Mouse (Mus musculus) stomach, postnatal 0 days (tissue): Measurements from ENCODE around the gene Poc1a. TPM values are rescaled to one million over a fixed set of nuclear protein-coding genes. Genes with fewer than 3 reads are reported as not detected.

Experiments used
- ATAC-seq: fragments of 200-750 bp; cut with Nextera tagmentation; 2 replicates; pipeline ENCODE4 v1.8.0; 2017; ENCODE audit not compliant: low FRiP score, low TSS enrichment
- DNase-seq: peaks from one replicate; pipeline ENCODE4 v3.0.0-alpha.2; 2016; ENCODE audit warnings: low spot score
- H3K27ac ChIP-seq: fragments of 300-500 bp; sonication (generic); replicated peaks from 2 replicates; pipeline ENCODE4 v1.5.1; 2014; ENCODE audit warnings: mild to moderate bottlenecking, control low read depth
- H3K27me3 ChIP-seq: fragments of 300-500 bp; sonication (generic); 2 replicates; pipeline ENCODE4 v1.6.1; 2014; ENCODE audit warnings: low read length; ENCODE audit not compliant: control insufficient read depth, insufficient read depth
- H3K36me3 ChIP-seq: fragments of 300-500 bp; sonication (generic); 2 replicates; pipeline ENCODE4 v1.6.1; 2014; ENCODE audit warnings: low read length, mixed read lengths; ENCODE audit not compliant: control insufficient read depth, insufficient read depth
- H3K4me1 ChIP-seq: fragments of 300-500 bp; sonication (generic); replicated peaks from 2 replicates; pipeline ENCODE4 v1.6.1; 2014; ENCODE audit warnings: antibody characterized with exemption; ENCODE audit not compliant: control insufficient read depth, insufficient read depth
- H3K4me2 ChIP-seq: fragments of 300-500 bp; sonication (generic); replicated peaks from 2 replicates; pipeline ENCODE4 v1.6.1; 2014; ENCODE audit warnings: low read depth, mild to moderate bottlenecking, control low read depth, moderate library complexity
- H3K4me3 ChIP-seq: fragments of 300-500 bp; sonication (generic); 2 replicates; pipeline ENCODE4 v1.5.1; 2014; ENCODE audit warnings: low read depth, low read length, control low read depth
- H3K9ac ChIP-seq: fragments of 300-500 bp; sonication (generic); 2 replicates; pipeline ENCODE4 v1.6.1; 2014; ENCODE audit warnings: mild to moderate bottlenecking, low read length, control low read depth, mixed read lengths
- H3K9me3 ChIP-seq: fragments of 300-500 bp; sonication (generic); 2 replicates; pipeline ENCODE4 v1.6.1; 2016; ENCODE audit warnings: low read length; ENCODE audit not compliant: control insufficient read depth
- CTCF ChIP-seq: IDR thresholded peaks from 2 replicates; pipeline ENCODE4 v1.5.1; 2016; ENCODE audit warnings: antibody characterized with exemption, low read depth, mild to moderate bottlenecking, moderate library complexity
- EP300 ChIP-seq: optimal IDR thresholded peaks from 2 replicates; pipeline ENCODE3; 2016; ENCODE audit warnings: antibody characterized with exemption
- WGBS: fragments of 180-500 bp; shearing (Covaris S2); extraction: QIAGEN DNeasy Blood & Tissue Kit; methylation state at CpG from one replicate; pipeline ENCODE4 v1.1.7; 2014; 5-methylcytosine and 5-hydroxymethylcytosine counted together
- polyA plus RNA-seq: library from polyadenylated mRNA; unstranded; fragments of >200 nt; fragmentation: Nextera tagmentation; extraction: Ambion mirVana; gene quantifications from 2 replicates; pipeline ENCODE4 v1.2.1, GENCODE M21; 2015

Gene Poc1a
- polyA plus RNA-seq, 1 experiment from 2014 or later = 13.3 TPM

DNA sequence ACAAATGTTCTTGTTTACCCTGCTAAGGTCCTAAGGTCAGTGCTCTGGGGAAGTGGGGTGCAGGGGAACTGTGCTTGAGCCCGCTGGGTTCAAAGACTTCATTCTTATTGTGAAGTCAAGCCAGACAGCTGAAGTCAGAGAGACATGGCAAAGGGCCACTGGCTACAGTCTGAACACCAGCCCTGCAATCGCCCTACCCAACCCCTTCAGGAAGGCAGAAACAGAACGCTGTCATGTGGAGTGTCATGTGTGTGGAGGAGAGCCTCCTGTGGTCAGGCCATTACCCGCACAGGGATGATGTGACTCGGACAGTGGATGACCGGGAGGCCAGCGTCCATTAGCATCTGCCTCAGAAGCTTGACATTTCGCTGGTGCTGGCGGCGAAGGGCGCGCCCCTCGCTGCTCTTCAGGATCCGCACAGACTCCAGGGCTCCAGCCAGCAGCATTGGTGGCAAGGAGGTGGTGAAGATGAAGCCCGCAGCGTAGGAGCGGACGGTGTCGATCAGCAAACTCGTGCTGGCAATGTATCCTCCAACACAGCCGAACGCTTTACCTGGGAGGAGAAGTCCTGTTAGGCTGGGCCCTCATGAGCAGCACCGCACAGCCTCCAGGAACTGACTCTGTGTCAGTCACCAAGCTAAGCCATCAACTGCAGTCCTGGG, 44.6 kb upstream of the Poc1a start:
- Histone ChIP-seq H3K9ac (no peak overlapping the region), H3K9me3 (no peaks in the 10 kb centered on the region), H3K36me3 (peaks cover 51% of the 10 kb centered on the region), H3K27ac (no peak overlapping the region), H3K4me3 (no peak overlapping the region), H3K4me1 (no peaks in the 10 kb centered on the region), H3K27me3 (no peaks in the 10 kb centered on the region), H3K4me2 (no peak overlapping the region)
- DNase-seq (no peak), ATAC-seq (no peak)
- TF ChIP-seq EP300 = no peak
- TF ChIP-seq CTCF = no peak
- 84% methylated on average over 23 of the region's 23 CpGs for WGBS

DNA sequence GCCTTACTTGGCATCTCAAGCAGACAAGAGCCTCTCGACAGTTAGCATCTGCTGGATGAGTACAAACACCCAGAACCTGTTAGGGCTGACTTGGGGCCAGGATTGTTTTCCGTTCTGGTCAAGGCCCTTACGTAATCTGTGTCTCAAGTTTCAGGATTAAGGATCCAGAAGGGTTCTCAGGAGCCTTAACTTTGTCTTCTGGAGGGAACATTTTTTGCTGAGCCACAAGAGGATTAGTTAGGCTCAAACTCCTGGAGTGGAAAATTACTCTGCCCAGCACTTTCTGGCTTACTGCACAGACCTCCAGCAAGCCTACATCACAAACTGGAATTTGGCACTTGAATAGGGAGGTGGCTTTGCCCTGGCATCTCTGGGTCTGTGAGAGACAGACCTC, 44.0 kb upstream of the Poc1a start:
- Histone ChIP-seq H3K9ac (no peak overlapping the region), H3K4me3 (no peak overlapping the region), H3K27ac (no peak overlapping the region), H3K9me3 (no peaks in the 10 kb centered on the region), H3K36me3 (peaks cover 56% of the 10 kb centered on the region), H3K27me3 (no peaks in the 10 kb centered on the region), H3K4me1 (no peaks in the 10 kb centered on the region), H3K4me2 (no peak overlapping the region)
- TF ChIP-seq EP300 = no peak
- no peak for TF ChIP-seq CTCF
- no peak for DNase-seq
- no peak for ATAC-seq
- WGBS = 44% methylated on average over 3 of the region's 3 CpGs

DNA sequence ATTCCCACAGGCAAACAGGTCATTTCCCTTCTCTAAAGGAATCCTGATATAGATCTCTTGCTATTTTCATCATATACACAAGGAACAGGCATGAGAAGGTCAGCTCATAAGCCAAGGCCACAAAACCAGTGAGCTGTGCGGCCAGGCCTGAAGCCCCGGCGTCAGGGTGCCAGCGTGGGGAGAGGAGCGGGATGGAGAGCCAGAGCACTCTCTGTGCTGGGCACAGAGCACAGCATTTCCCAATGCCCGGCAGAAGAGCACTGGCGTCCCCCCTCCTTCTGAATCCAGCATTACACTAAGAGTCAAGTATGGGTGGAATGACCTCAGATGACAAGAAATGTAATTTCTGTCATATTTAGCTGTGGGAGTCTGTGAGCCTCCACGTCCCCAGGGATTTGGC, 43.5 kb upstream of the Poc1a start:
- Histone ChIP-seq H3K27me3 (no peaks in the 10 kb centered on the region), H3K36me3 (peaks cover 59% of the 10 kb centered on the region), H3K4me1 (no peaks in the 10 kb centered on the region), H3K27ac (no peak overlapping the region), H3K9me3 (no peaks in the 10 kb centered on the region), H3K4me3 (no peak overlapping the region), H3K4me2 (no peak overlapping the region), H3K9ac (no peak overlapping the region)
- DNase-seq (no peak), ATAC-seq (no peak)
- WGBS = 82% methylated on average over 8 of the region's 8 CpGs
- TF ChIP-seq EP300 (no peak), CTCF (no peak)

DNA sequence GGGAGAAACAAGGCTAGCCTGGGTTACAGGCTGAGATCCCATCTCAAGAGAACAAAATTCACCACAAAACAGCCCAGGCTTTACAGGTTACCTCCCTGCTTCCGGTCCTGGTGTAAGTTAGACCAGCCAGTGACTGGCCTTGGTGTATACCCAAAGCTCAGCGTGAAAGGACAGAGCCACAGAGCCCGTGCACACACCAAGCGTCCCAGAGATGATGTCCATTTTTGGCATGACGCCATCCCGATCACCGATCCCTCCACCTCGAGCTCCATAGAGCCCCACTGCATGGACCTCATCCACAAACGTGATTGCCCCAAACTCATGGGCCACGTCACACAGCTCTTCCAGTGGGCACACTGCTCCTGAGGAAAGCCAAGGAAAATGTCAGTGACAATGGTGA, 43.0 kb upstream of the Poc1a start:
- Histone ChIP-seq H3K27ac (no peak overlapping the region), H3K4me1 (no peaks in the 10 kb centered on the region), H3K36me3 (peaks cover 59% of the 10 kb centered on the region), H3K4me3 (no peak overlapping the region), H3K4me2 (no peak overlapping the region), H3K9ac (no peak overlapping the region), H3K9me3 (no peaks in the 10 kb centered on the region), H3K27me3 (no peaks in the 10 kb centered on the region)
- 94% methylated on average over 10 of the region's 10 CpGs for WGBS
- DNase-seq (no peak), ATAC-seq (no peak)
- no peak for TF ChIP-seq CTCF
- no peak for TF ChIP-seq EP300

DNA sequence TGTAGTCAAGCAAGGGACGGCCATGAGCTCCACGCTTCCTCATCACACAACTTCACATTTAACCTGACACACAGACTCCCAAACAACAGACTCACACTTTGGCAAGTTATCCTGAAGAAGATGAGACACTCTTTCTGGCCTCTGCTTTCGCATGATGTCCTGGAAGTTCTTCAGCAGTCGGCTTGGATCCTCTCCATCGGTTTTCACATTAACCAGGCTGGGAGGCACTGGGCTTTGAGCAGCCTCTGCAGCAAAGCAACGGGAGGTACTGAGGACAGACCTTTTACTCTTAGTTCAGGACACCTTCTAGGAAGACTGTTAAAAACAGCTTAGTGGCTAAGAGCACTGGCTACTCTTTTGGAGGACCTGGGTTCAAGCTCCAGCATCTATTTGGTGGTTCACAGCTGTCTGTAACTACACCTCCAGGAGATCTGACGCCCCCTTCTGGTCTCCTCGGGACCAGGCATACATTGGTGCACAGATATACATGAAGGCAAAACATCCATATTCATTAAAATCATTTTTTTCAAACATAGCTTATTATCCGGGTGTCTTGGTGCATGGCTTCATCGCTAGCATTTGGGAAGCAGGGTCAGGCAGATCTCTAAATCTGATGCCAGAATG, 39.2 kb upstream of the Poc1a start:
- Histone ChIP-seq H3K9ac (no peak overlapping the region), H3K9me3 (no peaks in the 10 kb centered on the region), H3K4me2 (no peak overlapping the region), H3K27ac (no peak overlapping the region), H3K4me1 (peaks cover 5% of the 10 kb centered on the region), H3K27me3 (no peaks in the 10 kb centered on the region), H3K36me3 (peaks cover 38% of the 10 kb centered on the region), H3K4me3 (no peak overlapping the region)
- ATAC-seq = no peak
- no peak for TF ChIP-seq EP300
- peak; percentile 13; the same call in 1 of the 2 replicates for TF ChIP-seq CTCF
- WGBS = 81% methylated on average over 10 of the region's 10 CpGs
- no peak for DNase-seq

DNA sequence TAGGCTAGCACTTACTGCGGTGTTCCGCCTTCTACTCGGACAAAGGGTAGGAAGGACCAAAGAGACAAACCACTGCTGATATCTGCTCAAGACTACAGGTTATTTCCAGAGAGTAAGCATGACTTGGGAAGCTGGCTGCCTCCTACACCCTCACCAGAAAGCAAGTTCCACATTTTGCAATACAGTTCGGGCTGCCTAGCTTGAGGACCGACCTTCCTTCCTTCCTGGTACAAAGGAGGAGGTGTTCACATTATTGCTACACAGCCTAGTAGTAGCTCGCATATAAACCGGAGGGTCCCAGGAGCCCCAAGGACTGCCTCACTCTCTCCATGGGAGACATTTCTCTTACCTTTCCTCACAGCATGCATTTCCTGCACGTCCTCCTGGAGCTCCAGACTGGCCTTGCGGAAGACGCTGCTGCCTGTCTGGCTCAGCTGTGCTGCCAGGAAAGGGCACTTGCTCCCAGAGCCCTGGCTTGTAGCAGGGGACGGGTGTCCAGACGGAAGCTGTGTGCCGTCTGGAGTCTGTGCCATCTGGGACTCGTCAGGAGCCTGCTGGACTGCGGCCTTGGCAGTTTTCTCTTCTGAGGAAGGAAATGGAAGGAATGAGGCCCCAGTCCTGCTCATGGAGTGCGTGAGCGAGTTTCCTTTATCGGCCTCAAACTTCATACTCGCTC, 37.9 kb upstream of the Poc1a start:
- Histone ChIP-seq H3K27me3 (no peaks in the 10 kb centered on the region), H3K27ac (peak overlapping the region; percentile 20; the same call in 1 of the 2 replicates), H3K36me3 (peaks cover 31% of the 10 kb centered on the region), H3K4me3 (no peak overlapping the region), H3K9me3 (no peaks in the 10 kb centered on the region), H3K9ac (no peak overlapping the region), H3K4me2 (0 out of 2 replicates have a peak overlapping the region, but pooled peaks have one; percentile 8), H3K4me1 (peaks cover 7% of the 10 kb centered on the region)
- DNase-seq = no peak
- TF ChIP-seq EP300 (no peak), CTCF (no peak)
- 55% methylated on average over 19 of the region's 19 CpGs for WGBS
- ATAC-seq = peak; percentile 13; the same call in 1 of the 2 replicates
